Mouse (Mus musculus) heart, adult 18-20 months (tissue): Measurements from ENCODE around the gene Cyba. TPM values are rescaled to one million over a fixed set of nuclear protein-coding genes. Genes with fewer than 3 reads are reported as not detected.

ENCODE experiments used
- DNase-seq, 2 experiments: peaks; one replicate each; pipeline ENCODE4 v3.0.0; 2021 to 2022; ENCODE audit warnings: mixed read lengths in 1 of 2
- long read RNA-seq, 2 experiments: library from polyadenylated mRNA; stranded (forward); transcript quantifications; one replicate each; pipeline ENCODE4 v2.0.0; 2021
- total RNA-seq, 2 experiments: library from RNA; stranded (reverse); gene quantifications; 2 replicates each; pipeline ENCODE4 v1.2.3; 2021

Gene Cyba
- 10 to 100 TPM; 48.8 to 51.3 TPM for total RNA-seq
- long read RNA-seq, experiment 1, transcript Cyba-201 (6 exons, 744 nt): major isoform, 51 of 66 reads
- long read RNA-seq, experiment 1, partial matches to known transcripts: 14 of 66 reads
- long read RNA-seq, experiment 1, other reads (novel, unspliced or antisense): 1 of 66 reads
- long read RNA-seq, experiment 2, transcript Cyba-201 (6 exons, 744 nt): major isoform, 42 of 54 reads
- long read RNA-seq, experiment 2, partial matches to known transcripts: 10 of 54 reads
- long read RNA-seq, experiment 2, other reads (novel, unspliced or antisense): 2 of 54 reads

- peak; percentile 85 to 89 for DNase-seq
Observed at GRCm38 (mm10) chr8:122432443-122433268, at the start of gene Cyba. TSS of gene Cyba (minus strand) at chr8:122432930.

GRCm38 (mm10) chr8:122482448-122482847, 49.7 kb upstream of the Cyba start:
- DNase-seq: no peak

- peak; percentile 93 for DNase-seq
Observed at GRCm38 (mm10) chr8:122475580-122476320, 43.0 kb upstream of the Cyba start, which contains the start of the genes Rnf166 and Ctu2. TSS of gene Rnf166 (minus strand) at chr8:122476064. TSS of gene Ctu2 (plus strand) at chr8:122476143.

- DNase-seq: peak; percentile 56 to 62
Observed at GRCm38 (mm10) chr8:122474951-122475560, 42.3 kb upstream of the Cyba start.

- peak; percentile 22 to 48 for DNase-seq
Observed at GRCm38 (mm10) chr8:122473911-122474421, 41.2 kb upstream of the Cyba start.

- no peak for DNase-seq
Observed at GRCm38 (mm10) chr8:122470691-122471090, 38.0 kb upstream of the Cyba start.

GRCm38 (mm10) chr8:122469965-122470364, 37.2 kb upstream of the Cyba start:
- DNase-seq: no peak

GRCm38 (mm10) chr8:122469407-122469806, 36.7 kb upstream of the Cyba start:
- DNase-seq: no peak

GRCm38 (mm10) chr8:122467816-122468215, 35.1 kb upstream of the Cyba start:
- DNase-seq: no peak

- DNase-seq: no peak
Observed at GRCm38 (mm10) chr8:122464985-122465384, 32.3 kb upstream of the Cyba start.

- DNase-seq: no peak
Observed at GRCm38 (mm10) chr8:122463651-122464640, 31.2 kb upstream of the Cyba start.

- DNase-seq: no peak
Observed at GRCm38 (mm10) chr8:122462510-122462909, 29.8 kb upstream of the Cyba start.

- no peak for DNase-seq
Observed at GRCm38 (mm10) chr8:122461473-122462148, 28.9 kb upstream of the Cyba start.

GRCm38 (mm10) chr8:122460524-122461472, 28.1 kb upstream of the Cyba start, which contains the start of gene Snai3:
TSS of gene Snai3 (minus strand) at chr8:122460733.
- peak; percentile 45 to 47 for DNase-seq

GRCm38 (mm10) chr8:122459990-122460389, 27.3 kb upstream of the Cyba start:
- DNase-seq: no peak

- DNase-seq: no peak
Observed at GRCm38 (mm10) chr8:122459218-122459900, 26.6 kb upstream of the Cyba start.

- no peak for DNase-seq
Observed at GRCm38 (mm10) chr8:122457171-122457570, 24.4 kb upstream of the Cyba start.

GRCm38 (mm10) chr8:122454409-122454808, 21.7 kb upstream of the Cyba start:
- DNase-seq: no peak
